Mouse (Mus musculus) layer of hippocampus, adult 11-12 months (tissue): ENCODE results near the gene Ptgdr2.

Source experiments
- DNase-seq: peaks from one replicate; pipeline ENCODE4 v3.0.0; 2022; ENCODE audit warnings: low spot score

Ptgdr2 gene

DNA sequence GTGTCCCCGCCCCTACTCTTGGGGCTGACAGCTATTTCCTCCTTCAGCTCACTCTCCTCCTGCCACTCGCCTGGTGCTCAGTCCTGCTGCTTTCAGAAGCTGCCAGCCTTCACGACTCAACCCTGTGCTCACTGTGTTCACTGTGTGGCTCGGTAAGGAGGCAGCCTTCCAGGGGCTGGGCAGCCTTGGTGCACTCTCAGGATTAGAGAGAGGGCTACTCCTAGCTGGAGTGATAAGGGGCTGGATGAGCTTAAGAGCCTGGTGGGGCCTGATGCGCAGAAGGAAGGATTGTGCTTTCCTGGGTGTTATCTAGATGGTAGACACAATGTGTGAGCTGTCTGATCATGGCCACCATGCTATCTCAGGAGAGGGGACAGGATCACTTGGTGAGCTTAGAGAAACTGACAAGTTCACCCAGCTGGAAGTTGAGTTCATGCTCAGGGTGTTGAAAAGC is at the start of gene Ptgdr2:
Gene Ptgdr2, plus strand, starts transcription at position 51 of the 454 bp plus-strand sequence.
- DNase-seq, result no peak

DNA sequence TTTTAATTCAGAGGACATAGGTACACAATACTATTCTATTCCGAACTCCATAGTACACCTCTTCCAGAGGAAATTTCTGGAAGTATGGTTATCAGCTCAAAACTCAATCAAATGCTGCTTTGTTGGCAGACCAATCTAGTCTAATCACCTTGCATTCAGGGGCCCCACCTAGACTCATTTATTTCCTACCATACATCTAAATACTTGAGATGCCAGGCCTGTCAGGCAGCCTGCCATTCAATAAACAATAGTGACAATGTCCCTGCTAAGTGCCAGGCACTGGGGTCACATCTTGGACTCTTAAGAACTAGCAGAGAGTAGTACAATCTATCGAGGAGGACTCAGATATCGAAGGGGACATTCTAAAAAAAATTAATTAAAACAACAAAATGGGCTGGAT is 44.8 kb upstream of the Ptgdr2 start:
- no peak for DNase-seq

DNA sequence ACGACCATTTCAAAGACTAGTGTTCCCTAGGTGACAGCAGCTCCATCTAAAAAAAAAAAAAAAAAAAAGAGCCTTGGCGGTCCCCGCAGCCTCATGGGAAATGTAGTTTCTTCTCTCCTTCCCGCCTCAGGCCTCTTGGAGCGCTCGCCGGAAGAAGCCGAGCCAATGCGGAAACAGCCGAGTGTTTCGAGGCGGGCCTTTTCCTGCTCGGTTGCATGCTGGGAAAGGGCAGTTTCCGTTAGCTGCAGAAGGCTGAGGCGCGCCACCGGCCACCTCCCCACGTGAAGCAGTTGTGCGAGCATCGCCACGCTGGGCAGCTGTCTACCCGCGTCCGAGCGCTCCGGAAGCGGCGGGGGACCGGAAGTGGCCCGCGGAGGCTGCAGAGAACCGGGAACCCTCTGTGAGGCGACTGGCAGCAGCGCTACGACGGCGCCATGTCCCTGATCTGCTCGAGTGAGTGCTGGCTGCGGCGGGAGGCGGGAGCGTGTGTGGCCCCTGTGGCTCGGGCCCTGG is 41.9 kb upstream of the Ptgdr2 start, which contains the start of gene Prpf19:
Gene Prpf19, plus strand, starts transcription at position 216 of the 513 bp plus-strand sequence.
- DNase-seq, result peak; percentile 98

DNA sequence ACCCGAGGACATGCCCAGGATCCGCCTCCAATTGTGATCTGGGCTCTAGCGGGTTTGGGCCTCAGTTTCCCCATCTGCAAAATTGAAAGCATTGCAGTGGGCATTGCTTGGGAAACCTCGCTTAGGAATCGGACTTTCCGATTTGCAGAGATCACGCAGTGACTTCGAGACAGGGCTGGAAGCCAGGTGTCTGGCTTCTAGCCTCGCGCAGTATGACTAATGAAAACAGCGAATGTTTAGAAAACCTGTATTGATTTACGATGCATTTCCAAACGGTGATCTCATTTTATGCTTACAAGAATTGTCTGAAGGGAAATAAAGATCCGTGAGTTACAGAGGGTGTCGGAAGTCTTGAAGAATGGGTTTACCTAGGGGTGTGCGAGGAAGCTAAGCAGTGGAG is 41.3 kb upstream of the Ptgdr2 start:
- DNase-seq, result no peak

DNA sequence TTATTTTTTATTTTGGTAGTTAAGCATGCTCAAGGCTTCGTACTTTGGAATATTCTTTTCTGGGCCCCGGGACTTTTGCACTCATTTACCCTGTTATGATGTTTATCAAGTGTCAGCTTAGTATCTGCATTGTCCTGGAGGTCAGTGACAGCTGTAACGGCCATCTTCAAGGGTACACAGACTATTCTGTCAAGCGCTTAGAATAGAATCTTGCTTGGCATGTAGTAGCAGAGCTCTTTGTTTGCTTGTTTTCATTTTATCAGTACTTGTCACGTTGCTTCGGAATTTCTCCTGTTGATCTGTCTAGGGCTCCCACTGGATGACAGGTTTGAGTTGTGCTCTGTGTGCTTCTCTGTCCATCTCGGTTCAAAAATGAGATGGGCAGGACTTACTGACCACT is 40.1 kb upstream of the Ptgdr2 start:
- DNase-seq, result no peak

DNA sequence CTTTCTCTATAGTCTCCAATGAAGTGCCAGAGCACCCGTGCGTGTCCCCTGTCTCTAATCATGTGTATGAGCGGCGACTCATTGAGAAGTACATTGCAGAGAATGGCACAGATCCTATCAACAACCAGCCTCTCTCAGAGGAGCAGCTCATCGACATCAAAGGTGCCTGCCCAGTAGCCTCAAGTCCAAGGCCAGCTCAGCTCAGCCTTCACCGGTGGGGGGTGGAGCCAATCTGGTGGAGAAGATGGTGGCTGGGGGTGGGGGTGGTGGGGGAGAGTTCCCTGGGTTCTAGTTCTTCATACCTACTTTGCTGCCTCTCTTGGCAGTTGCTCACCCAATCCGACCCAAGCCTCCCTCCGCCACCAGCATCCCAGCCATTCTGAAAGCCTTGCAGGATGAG is 39.5 kb upstream of the Ptgdr2 start:
- no peak for DNase-seq

DNA sequence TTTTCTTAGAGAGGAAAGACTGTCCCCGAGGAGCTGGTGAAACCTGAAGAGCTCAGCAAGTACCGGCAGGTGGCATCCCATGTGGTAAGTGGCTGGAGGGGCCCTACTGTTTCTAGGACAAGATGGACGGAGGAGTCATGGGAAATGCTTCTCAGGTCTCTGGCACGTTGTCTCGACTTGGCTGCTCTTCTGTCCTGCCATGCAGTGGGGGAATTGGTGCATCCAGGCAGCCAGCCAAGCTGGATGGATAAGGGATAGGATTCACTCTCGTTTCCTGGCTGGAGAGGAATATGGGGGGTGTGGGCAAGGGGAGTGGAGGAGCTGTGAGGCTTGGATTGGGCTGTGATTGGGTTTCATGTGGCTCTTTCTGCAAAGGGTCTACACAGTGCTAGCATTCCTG is 36.6 kb upstream of the Ptgdr2 start:
- no peak for DNase-seq

DNA sequence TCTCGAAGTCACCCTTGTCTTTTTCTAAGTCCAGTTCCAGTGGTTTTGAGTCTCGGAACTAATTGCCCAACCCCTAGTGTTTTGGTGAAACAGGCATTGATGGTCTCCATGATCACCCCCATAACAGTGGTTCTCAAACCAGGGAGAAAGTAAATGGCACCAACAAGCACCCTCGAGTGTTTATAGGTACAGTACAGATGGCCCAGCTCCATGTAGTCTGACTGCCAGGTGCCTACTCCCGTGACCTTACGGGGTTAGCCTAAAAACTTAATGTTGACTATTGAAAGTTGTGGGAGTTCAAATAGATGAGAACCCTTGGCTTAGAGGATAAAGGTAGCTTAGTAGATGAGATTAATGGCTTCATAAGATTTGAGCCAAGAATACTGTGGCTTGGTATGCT is 35.9 kb upstream of the Ptgdr2 start:
- no peak for DNase-seq

DNA sequence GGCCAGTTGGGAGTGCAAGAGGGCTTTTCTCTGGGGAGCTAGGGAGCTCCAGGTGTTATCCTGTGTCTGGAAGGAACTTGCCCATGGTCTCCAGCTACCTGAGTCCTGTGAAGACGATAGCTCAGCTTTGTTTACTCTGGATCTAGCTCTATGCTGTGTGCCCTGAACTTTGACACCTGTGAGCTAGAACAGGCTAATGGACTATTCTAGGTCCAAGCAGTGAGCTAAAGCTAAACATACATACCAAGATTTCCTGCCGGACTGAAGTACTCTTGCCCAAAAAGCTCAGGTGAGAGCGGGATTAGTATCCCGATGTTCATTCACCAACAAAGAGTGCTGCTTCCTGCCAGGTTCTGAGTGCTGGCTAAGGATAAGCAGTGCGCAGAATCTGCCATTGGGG is 32.4 kb upstream of the Ptgdr2 start:
- DNase-seq, result no peak

DNA sequence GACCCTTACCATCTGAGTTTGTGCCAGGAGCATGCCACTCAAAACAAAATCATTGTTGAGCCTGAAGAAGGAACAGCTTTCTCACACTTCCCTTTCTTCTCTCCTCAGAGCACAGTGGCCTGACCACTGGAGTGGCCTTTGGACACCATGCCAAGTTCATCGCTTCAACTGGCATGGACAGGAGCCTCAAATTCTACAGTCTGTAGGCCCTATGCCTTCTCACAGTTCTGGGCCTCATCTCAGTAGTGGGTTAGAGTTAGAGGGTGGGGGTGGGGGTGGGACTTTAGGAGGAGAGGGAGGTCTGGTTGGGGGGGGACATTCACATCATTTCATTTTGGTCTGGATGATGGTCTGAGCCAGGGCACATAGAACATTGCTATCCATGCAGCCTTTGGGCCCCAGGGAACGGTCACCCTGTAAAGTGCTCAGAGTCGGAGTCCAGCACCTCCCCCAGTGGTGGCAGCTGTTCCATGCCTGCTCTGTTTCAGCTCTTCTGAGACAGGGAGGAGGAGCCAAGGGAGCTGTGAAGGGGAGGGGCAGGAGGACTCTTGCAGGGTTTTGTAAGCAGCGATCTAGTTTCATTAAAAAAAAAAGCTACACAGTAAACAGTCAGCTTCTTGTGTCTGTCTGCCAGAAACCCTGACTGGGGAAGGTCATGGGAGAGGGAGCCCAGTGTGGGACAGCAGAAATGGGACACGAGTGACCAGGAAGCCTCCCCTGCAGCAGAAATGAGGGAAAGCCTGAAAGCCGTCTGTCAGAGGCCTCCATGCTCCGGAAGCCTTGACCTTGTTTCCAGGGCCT is 31.8 kb upstream of the Ptgdr2 start:
- peak; percentile 75 for DNase-seq

DNA sequence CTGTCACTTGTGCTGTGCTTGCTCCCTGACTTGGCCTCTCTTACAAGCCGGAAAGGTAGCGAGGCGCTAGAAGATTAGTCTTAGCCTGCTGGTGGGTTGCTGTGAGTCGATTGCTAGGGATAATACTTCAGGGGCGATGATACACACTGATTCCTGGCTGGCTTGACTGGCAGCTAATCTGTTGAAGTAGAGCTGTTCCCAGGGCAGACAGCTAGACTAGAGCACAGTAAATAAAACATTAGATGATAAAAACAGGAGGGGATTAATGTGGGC is 31.3 kb upstream of the Ptgdr2 start:
- no peak for DNase-seq

DNA sequence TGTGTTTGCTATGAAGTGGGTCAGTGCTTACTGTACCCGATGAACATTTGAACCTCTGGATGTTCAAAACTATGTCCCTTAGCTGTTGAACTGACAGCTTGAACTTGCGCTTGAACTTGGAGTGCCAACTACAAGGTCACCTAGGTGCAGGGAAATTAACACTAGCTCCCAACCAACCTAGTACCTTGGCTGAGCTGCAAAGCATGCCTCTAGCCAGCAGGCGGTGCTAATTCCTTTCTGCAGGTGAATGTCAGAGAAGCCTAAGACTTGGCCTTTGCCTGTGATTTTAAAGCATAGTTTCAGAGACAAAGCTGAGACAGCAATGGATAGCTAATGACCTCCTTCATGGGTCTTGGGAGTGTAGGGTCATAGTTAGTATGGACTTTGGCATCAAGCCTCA is 29.1 kb upstream of the Ptgdr2 start:
- DNase-seq, result peak; percentile 68

DNA sequence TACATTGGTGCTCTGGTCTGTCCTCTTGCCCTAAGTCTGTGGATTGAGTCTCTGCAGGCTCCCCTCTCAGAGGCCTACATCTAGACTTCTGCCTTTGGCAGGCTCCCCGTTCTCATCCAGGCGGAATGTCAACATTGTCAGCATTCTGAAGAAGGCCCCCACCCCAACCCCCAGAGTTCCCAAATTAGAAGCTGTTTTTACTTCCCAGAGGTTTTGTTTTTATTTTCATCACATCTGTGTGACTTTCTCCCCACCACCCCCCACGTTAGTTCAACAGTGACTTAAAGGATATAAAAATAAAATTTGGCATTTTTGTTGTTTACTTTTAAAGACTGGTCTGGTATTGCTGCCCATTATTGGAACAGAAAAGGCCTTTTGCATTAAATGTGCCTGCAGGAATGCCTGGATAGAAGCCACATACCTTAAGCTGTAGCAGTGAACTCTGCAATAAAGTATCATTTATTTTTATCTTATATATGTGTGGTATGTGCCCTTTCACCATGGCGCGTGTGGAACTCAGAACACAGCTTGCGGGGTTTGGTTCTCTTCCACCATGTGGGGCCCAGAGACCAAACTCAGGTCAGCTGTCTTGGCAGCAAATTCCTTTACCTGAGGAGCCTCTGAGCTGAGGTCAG is 27.8 kb upstream of the Ptgdr2 start:
- DNase-seq, result no peak

DNA sequence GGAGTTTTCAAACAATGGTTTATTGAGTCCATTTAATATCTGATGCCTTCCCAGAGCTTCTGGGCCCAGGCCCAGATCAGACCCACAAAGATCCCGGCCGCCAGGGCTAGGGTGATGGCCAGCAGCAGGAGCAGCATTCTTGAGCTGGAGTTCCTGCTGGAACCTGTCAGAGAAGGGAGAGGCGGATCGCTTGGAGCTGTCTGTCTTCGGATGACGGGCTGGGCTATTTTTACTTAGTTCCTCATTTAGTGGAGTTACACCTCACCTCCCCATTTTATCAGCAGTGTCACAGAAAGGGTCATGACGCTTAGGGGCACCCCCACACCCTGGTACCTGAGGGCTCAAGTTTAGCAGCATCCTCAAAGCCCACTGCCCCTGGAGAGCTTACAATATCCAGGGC is 22.7 kb upstream of the Ptgdr2 start:
- DNase-seq, result no peak

DNA sequence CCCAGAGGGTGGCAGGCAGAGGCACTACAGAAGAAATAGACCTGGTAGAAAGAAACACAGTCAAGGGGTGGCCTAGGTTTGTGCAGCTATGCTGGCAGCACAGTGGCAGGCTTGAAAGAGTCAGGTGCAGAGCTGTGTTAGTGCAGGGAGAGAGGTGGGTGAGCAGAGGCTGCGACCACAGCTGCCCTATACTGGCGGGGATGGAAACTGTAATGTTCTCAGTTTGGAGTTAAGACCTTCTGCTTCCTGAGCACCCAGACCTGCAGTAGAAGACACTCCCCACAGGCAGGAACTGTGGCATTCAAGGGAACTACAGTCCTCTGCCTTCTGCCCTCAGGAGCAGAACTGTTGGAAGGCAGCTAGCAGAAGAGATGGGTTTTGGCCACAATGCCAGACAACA is 22.1 kb upstream of the Ptgdr2 start:
- DNase-seq, result no peak

DNA sequence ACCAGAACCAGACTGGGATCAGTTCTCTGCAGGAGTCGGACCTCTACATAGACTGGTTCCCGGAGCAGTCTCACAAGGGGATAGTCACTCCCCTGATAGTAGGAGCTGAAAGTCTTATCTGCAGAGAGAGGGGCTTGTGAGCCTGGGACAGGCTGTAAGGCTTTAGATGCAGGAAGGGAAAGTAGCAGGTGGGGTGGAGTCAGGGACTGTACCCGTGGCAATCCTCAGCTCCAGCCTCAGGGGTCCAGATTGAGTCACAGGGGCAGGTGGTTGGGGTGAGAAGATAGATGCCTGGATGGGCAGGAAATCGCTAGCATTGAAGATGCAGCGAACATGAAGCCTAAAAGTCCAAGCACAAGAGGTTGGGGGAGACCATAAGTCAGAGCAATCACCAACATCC is 20.5 kb upstream of the Ptgdr2 start:
- no peak for DNase-seq

DNA sequence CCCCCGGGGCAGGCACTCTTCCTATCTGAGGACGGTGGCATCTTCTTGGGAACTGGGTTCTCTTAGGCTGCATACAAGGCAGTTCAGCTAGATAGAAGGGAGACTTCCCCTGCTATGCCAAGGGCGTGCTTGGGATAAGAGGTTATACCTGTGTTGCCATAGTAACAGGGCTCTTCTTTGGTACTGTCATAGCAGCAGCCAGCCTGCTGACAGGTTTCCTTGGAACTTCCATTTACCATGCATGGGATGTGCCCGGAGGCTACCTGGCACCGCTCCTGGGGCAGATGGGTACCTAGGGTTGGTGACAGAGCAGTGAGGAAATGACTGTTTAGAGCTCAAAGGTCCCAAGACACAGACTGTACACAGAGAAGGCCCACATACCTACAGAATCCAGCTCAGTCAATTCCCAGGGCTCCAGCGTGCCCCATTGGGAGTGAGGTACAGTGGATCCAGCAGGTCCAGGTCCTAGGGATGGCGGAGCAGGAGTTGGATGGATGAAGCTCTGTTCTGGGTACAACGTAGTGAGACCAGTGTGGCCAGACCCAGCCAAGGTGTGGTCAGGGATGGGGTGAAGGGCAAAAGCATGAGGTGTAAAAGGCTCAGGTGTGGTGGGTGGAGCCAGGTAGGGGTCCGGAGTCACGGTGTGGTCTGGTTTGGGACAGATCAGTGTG is 18.5 kb upstream of the Ptgdr2 start:
- DNase-seq, result no peak

DNA sequence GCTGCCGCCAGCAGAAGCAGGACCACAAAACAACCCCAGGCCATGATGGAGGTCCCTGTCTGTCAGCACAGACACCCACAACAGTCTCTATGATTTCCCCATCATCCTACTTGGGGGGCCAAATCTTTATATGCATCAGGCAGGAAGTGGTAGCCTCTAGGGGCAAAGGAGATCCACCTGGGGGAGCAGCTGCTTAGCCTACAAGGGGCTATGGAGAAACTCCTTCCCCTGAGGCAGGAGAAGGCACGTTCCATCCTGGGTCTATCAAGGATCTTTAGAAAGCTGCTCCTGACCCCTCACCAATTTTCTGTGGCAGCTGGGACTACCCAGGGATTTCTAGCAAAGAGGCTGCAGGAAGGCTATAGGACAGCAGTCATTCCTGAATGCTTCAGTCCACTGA is 16.4 kb upstream of the Ptgdr2 start, which contains the start of gene Zp1:
Gene Zp1, minus strand, starts transcription at position 101 of the 400 bp plus-strand sequence.
- no peak for DNase-seq

DNA sequence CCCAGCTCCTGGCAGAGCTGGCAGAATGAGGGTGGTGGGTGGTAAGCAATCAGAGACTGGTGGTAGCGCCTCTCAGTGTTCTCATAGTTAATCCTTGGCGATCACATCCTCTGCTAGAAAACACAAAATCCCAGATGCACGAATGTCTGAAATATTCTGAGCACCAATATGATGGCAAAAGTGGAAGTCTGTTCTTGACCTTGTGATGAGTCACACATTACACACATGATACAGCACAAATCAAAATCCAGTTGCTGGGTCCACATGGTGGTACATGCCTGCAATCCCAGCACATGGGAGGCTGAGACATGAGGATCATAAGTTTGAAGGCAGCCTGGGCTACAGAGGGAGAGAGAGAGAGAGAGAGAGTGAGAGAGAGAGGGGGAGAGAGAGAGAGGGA is 15.9 kb upstream of the Ptgdr2 start:
- DNase-seq, result no peak

DNA sequence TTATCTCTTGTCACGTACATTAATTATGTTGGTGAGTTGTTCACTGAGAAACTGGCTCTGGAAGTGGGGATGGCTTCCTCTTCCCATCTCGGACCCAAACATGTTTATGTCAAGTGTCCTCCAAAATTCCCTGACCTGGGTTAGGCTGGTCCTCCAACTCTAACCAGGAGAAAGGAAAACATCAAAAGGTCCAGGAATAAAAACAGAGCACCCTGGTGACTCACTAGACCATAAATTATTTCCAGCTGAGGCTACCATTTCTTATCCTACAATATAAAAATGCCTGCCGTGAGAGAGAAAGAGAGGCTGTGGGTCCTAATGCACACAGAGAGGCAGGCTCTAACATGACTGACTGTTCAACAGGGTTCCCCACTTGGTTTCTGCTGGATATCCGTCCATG is 12.7 kb upstream of the Ptgdr2 start:
- DNase-seq, result no peak

DNA sequence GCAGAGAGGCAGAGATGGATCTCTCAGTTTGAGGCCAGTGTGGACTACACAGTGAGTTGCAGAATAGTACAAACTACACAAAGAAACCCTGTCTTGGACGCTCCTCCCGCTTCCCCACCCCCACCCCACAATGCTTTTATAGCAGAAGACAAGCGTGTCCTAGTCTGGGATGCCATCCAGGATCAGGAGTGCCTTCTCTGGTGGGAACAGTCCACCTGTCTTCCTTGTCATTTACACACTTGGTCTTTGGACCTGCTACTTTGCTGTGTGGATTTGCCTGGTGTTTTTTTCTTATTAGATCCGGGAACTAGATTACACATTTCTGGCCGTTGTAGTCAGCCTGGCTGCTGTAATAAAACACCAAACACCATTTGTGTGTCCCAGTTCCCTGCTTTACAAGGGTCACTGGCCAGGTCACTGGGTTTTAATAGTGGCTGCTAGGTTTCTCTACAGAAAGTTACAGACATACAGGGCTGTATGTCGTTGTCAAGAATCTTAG is 10.8 kb upstream of the Ptgdr2 start:
- DNase-seq, result no peak

DNA sequence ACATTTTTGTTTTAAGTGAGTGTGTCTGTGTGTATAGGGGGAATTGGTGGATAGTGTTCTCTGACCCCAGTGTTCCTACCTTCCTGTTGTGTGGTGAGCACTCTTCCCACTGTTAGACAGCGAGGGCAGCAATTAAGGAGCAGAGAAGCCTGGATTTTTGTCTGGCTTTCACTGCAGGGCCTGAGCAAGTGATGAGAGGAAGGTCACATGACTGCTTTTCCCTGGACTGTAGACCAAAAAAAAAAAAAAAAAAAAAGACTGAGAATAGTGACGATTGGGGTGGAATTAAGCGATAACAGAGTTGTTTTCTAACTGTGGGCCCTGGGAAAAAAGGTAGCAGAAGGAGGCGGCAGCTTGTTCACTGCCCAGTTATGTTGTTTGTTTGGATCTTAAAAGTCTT is 10.3 kb upstream of the Ptgdr2 start:
- no peak for DNase-seq

DNA sequence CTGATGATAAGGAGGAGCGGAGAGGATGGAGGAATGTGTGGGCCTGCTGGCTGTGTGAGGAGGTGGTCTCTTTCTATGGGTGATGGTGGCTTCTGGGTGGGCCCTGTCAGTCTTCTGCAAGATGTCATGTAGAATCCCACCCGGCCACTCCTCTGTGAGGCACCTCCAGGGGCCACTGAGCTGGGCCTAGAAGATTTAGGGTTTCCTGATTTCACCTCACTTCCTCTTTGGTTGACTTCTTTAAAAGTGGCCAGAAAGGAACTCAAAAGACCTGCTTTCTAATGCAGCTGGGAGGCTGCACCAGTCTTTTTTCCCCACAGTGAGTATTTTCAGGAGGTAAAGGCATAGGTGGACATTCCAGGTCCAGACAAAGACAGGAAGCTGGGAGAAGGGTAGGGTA is 6.3 kb upstream of the Ptgdr2 start:
- no peak for DNase-seq
